Mouse (Mus musculus) hindbrain, embryonic 16.5 days (tissue): ENCODE measurements around the gene Vwa8. TPM values are rescaled to one million over a fixed set of nuclear protein-coding genes. Genes with fewer than 3 reads are reported as not detected.

Experiments used
- ATAC-seq: fragments of 200-750 bp; cut with Nextera tagmentation; 2 replicates; pipeline ENCODE4 v1.8.0; 2017; ENCODE audit warnings: moderate TSS enrichment, moderate library complexity
- H3K27ac ChIP-seq: fragments of 300-500 bp; sonication (generic); 2 replicates; pipeline ENCODE4 v1.5.1; 2014; ENCODE audit warnings: low read depth, mild to moderate bottlenecking, control low read depth, low read length, moderate library complexity
- H3K27me3 ChIP-seq: fragments of 300-500 bp; sonication (generic); replicated peaks from 2 replicates; pipeline ENCODE4 v1.6.1; 2014; ENCODE audit warnings: low read length; ENCODE audit not compliant: control insufficient read depth, insufficient read depth
- H3K36me3 ChIP-seq: fragments of 300-500 bp; sonication (generic); 2 replicates; pipeline ENCODE4 v1.6.1; 2014; ENCODE audit warnings: mild to moderate bottlenecking, low read length, moderate library complexity, mixed read lengths; ENCODE audit not compliant: control insufficient read depth, insufficient read depth
- H3K4me1 ChIP-seq: fragments of 300-500 bp; sonication (generic); 2 replicates; pipeline ENCODE4 v1.6.1; 2014; ENCODE audit warnings: low read depth, low read length; ENCODE audit not compliant: control insufficient read depth, insufficient read depth
- H3K4me2 ChIP-seq: fragments of 300-500 bp; sonication (generic); 2 replicates; pipeline ENCODE4 v1.6.1; 2014; ENCODE audit warnings: mild to moderate bottlenecking, low read length, control low read depth, moderate library complexity
- H3K4me3 ChIP-seq: fragments of 300-500 bp; sonication (generic); 2 replicates; pipeline ENCODE4 v1.5.1; 2014; ENCODE audit warnings: mild to moderate bottlenecking, low read length, control low read depth, moderate library complexity
- H3K9ac ChIP-seq: fragments of 300-500 bp; sonication (generic); 2 replicates; pipeline ENCODE4 v1.6.1; 2014; ENCODE audit warnings: low read depth, mild to moderate bottlenecking, control low read depth, low read length, moderate library complexity
- H3K9me3 ChIP-seq: fragments of 300-500 bp; sonication (generic); 2 replicates; pipeline ENCODE4 v1.6.1; 2014; ENCODE audit warnings: mild to moderate bottlenecking, low read length, moderate library complexity; ENCODE audit not compliant: control insufficient read depth
- WGBS: fragments of 180-500 bp; shearing (Covaris S2); extraction: QIAGEN DNeasy Blood & Tissue Kit; methylation state at CpG from one replicate; pipeline ENCODE4 v1.1.7; 2014; 5-methylcytosine and 5-hydroxymethylcytosine counted together
- polyA plus RNA-seq: library from polyadenylated mRNA; unstranded; fragments of >200 nt; fragmentation: Nextera tagmentation; extraction: Ambion mirVana; gene quantifications from 2 replicates; pipeline ENCODE4 v1.2.1, GENCODE M21; 2015

Gene Vwa8
- polyA plus RNA-seq, 1 experiment from 2014 or later, result 7.9 TPM

DNA sequence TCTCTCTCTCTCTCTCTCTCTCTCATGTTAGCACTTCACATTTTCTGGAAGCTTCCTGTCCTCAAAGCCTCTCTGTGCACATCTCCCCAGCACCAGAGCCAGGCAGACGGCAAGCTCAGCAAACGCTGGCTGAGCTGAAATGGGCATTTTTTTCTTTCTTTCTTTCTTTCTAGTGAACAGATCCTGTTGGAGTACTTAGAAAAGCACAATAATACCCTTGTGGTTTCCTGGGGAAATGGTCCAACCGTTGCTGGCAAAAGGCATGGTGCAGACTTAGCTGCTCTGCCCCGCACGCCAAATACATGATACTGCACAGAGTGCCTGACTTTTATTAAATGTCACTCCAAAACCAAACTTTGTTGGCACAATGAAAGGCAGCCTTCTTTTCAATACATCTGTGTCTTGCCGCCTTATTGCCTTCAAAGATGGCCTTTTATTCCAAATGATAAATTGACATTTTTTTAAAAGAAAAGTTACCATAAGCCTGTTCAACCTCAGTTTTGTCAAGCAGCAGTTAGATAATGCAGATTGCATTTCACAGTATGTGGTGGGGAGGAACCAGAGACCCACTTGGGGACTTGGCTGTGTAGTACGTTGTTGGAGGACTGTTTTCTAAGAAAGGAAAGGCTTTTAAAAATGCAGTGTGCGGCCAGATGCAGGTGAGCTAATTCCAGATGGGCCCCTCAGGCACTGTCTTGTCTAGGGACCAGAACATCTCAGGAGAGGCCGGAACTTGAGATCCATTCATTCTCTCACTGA lies 351.5 kb downstream of the Vwa8 start:
- ATAC-seq, result peak; percentile 70
- Histone ChIP-seq H3K36me3 (no peaks in the 10 kb centered on the region), H3K27me3 (no peaks in the 10 kb centered on the region), H3K4me1 (peaks cover 20% of the 10 kb centered on the region), H3K9me3 (no peaks in the 10 kb centered on the region), H3K4me3 (no peak overlapping the region), H3K4me2 (no peak overlapping the region), H3K9ac (no peak overlapping the region), H3K27ac (peak overlapping the region; percentile 55)
- 36% methylated on average over 9 of the region's 9 CpGs for WGBS

DNA sequence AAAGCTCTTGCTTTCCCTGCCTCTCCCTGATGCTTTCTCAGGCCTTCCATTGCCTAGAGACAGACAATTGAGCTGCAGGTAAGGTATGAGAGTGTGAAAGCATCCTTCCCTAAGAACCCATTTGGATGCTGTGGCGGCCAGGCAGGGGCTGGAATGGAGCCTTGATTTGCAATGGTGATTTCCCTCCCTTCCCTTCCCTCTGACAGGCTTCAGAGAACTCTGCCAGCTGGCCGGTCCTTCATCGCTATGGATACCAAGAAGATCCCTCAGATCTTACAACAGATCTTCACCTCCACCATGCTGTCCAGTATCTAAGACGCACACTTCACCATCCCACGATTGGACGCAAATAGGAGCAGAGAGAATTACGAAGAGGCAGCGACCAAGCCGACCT lies 352.0 kb downstream of the Vwa8 start:
- H3K36me3 ChIP-seq, result no peaks in the 10 kb centered on the region
- H3K4me3 ChIP-seq, result no peak overlapping the region
- H3K27me3 ChIP-seq, result no peaks in the 10 kb centered on the region
- peaks cover 25% of the 10 kb centered on the region for H3K4me1 ChIP-seq
- H3K27ac ChIP-seq, result peak overlapping the region; percentile 55
- no peak overlapping the region for H3K9ac ChIP-seq
- no peak overlapping the region for H3K4me2 ChIP-seq
- H3K9me3 ChIP-seq, result no peaks in the 10 kb centered on the region
- 51% methylated on average over 9 of the region's 9 CpGs for WGBS
- peak; percentile 59 for ATAC-seq

DNA sequence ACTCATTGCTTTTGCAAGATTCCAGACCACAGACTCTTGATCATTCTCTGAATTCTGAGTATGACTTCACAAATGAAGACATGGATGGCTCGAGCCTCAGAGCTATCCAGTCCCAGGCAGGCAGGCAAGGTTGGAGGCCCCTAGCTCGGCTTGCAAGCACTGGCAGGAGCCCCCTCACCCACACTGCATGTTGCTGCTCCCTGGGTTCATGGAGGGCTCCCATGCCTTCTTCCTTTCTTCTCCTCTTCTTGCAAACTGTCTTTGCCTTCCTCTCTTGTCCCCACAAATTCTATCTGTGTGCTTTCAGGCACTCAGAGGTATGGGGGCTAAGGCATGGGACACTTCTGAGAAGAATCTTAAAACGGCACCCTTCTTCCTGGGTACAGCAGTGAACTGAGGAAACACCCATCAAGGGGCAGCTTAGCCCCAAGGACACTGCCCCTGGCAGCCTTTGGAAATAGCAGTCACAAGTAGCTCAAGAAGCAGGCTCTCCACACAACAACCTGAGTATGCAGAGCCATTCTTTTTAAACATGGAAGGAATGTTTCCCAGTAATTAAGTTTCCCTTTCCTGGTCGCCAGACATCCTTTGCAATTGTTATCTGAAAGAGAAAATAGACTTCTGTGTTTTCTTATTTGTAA lies 354.0 kb downstream of the Vwa8 start:
- H3K4me2 ChIP-seq, result no peak overlapping the region
- H3K4me3 ChIP-seq, result no peak overlapping the region
- no peaks in the 10 kb centered on the region for H3K9me3 ChIP-seq
- no peak overlapping the region for H3K9ac ChIP-seq
- WGBS, result 42% methylated on average over 4 of the region's 4 CpGs
- no peaks in the 10 kb centered on the region for H3K36me3 ChIP-seq
- no peaks in the 10 kb centered on the region for H3K27me3 ChIP-seq
- peak overlapping the region; percentile 81 for H3K27ac ChIP-seq
- ATAC-seq, result no peak
- H3K4me1 ChIP-seq, result peaks cover 31% of the 10 kb centered on the region

DNA sequence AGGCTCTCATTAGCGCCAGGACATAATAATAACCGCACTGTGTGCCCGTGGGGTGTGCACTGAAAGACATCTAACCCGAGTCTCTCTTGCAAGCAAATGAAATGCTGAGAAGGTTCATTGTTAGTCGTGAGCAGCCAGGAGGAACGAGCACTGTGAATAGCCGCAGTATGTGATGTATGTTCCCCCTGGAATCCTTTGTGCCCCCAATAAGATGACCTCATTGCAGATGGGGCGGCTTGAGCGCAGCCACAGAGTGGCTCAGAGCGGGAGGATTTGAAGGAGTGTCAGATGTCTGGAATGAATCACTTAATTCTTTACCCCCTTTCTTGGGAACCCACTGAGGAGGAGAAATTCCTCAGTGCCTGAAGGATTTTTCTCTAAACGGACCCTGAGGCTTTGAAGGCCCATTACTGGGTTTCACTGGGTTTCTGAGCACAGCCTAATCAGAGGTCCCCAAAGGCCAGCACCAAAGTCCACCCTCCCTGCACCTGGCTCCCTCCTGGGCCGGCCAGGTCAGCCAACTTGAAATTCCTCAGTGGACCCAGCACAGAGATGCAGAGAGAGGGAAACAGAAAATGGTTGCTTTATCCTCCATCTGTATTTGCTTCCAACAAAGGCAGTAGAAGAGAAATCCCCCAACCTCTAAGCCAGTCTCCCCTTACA lies 354.8 kb downstream of the Vwa8 start:
- 2% methylated on average over 12 of the region's 12 CpGs for WGBS
- no peaks in the 10 kb centered on the region for H3K36me3 ChIP-seq
- H3K27me3 ChIP-seq, result no peaks in the 10 kb centered on the region
- peak overlapping the region; percentile 20; the same call in 1 of the 2 replicates for H3K4me2 ChIP-seq
- no peaks in the 10 kb centered on the region for H3K9me3 ChIP-seq
- peak overlapping the region; percentile 81 for H3K27ac ChIP-seq
- H3K4me1 ChIP-seq, result peaks cover 31% of the 10 kb centered on the region
- ATAC-seq, result peak; percentile 79
- 0 out of 2 replicates have a peak overlapping the region, but pooled peaks have one; percentile 13 for H3K9ac ChIP-seq
- no peak overlapping the region for H3K4me3 ChIP-seq

DNA sequence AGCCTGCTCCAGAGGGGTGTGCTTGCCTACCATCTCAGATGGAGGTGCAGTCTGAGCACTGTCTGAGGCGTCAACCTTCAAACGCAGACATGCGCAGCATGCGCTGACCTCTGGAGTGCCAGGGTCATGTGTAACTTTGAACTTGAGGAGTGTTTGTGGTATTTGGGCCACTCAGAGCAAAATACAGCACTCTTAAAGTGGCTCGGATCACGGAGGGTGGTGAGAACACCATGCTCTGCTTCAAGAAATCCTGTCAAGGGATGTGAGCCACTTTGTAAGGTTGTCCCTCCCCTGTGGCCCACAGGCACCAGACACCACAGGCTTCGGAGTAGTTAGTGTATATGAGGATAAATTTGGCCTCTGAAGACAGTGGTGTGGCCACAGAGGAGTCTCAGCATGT lies 356.0 kb downstream of the Vwa8 start:
- no peak overlapping the region for H3K27ac ChIP-seq

DNA sequence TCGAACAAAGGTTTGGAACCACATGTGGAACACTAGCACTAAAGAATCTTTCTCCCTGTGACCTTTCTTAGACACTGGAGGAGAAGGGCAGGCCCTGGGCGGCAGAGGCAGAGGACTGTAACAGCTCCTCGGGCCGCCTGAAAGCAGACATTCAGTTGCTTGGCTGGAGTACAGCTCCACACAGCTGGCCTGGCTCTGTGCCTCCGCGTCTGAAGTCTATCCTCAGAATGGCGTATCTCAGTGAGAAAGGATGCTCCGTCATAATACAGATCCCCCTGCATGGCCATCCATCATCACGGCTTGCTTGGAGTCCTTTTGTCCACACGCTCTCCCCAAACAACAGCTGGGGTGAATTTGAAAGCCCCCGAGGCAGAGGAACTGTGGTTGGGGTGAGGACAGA lies 357.4 kb downstream of the Vwa8 start:
- H3K27ac ChIP-seq, result peak overlapping the region; percentile 23; the same call in 1 of the 2 replicates
- peak overlapping the region; percentile 38; the same call in 1 of the 2 replicates for H3K9ac ChIP-seq
- no peak overlapping the region for H3K4me2 ChIP-seq
- ATAC-seq, result peak; percentile 79
- no peak overlapping the region for H3K4me3 ChIP-seq
- no peaks in the 10 kb centered on the region for H3K9me3 ChIP-seq
- H3K27me3 ChIP-seq, result no peaks in the 10 kb centered on the region
- 16% methylated on average over 11 of the region's 11 CpGs for WGBS
- H3K4me1 ChIP-seq, result peaks cover 23% of the 10 kb centered on the region
- H3K36me3 ChIP-seq, result no peaks in the 10 kb centered on the region

More for the DNA sequence above, 356.0 kb downstream of the Vwa8 start:
- Histone ChIP-seq H3K27me3 (no peaks in the 10 kb centered on the region), H3K4me1 (peaks cover 31% of the 10 kb centered on the region), H3K9ac (no peak overlapping the region), H3K9me3 (no peaks in the 10 kb centered on the region), H3K4me3 (no peak overlapping the region), H3K36me3 (no peaks in the 10 kb centered on the region), H3K4me2 (no peak overlapping the region)
- WGBS, result 94% methylated on average over 7 of the region's 7 CpGs
- ATAC-seq, result no peak

DNA sequence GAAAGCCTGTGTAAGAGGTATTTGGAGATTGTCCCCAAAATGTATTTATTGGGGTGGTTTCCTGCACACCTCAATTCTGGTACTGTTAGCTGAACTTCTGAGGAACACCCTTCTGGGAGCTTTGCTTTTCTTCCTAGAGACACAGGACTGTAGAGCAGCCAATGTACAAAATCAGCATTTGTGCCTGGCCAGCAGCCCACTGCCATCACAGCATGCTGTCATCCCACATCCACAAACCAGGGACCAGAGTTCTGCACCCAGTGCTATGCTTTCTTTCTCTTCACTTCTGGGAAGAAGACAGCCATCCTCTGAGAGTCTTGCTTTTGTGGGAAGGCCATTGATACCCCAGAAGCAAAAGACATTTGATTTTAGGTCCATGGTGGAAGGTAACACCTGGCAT lies 359.6 kb downstream of the Vwa8 start:
- H3K4me1 ChIP-seq, result peaks cover 18% of the 10 kb centered on the region
- H3K4me3 ChIP-seq, result no peak overlapping the region
- H3K27me3 ChIP-seq, result no peaks in the 10 kb centered on the region
- H3K27ac ChIP-seq, result no peak overlapping the region
- no peaks in the 10 kb centered on the region; the same call in 1 of the 2 replicates for H3K9me3 ChIP-seq
- H3K9ac ChIP-seq, result no peak overlapping the region
- ATAC-seq, result no peak
- H3K36me3 ChIP-seq, result no peaks in the 10 kb centered on the region
- H3K4me2 ChIP-seq, result no peak overlapping the region

DNA sequence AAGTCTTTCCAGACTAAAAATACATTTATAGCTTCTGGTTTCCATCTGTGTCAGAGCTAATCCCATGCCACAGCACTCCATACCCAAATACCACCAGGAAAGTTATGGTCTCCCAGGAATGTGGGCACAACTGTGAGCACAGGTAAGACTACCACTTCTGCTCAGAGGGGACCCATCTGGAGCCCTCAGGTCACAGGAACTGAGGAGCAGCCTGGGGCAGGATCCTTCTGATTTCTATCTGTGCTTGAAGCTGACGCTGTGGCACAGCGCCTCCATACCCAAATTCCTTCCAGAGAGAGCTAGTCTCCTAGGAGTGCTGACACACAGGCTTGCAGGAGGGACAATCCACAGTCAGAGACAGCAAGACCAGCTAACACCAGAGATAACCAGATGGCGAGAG lies 361.0 kb downstream of the Vwa8 start:
- no peak overlapping the region for H3K27ac ChIP-seq
- H3K4me3 ChIP-seq, result no peak overlapping the region
- H3K4me1 ChIP-seq, result peaks cover 11% of the 10 kb centered on the region; the same call in 1 of the 2 replicates
- ATAC-seq, result no peak
- 73% methylated on average over 3 of the region's 3 CpGs for WGBS
- H3K36me3 ChIP-seq, result no peaks in the 10 kb centered on the region
- no peaks in the 10 kb centered on the region; the same call in 1 of the 2 replicates for H3K9me3 ChIP-seq
- no peak overlapping the region for H3K4me2 ChIP-seq
- H3K9ac ChIP-seq, result no peak overlapping the region
- H3K27me3 ChIP-seq, result no peaks in the 10 kb centered on the region

DNA sequence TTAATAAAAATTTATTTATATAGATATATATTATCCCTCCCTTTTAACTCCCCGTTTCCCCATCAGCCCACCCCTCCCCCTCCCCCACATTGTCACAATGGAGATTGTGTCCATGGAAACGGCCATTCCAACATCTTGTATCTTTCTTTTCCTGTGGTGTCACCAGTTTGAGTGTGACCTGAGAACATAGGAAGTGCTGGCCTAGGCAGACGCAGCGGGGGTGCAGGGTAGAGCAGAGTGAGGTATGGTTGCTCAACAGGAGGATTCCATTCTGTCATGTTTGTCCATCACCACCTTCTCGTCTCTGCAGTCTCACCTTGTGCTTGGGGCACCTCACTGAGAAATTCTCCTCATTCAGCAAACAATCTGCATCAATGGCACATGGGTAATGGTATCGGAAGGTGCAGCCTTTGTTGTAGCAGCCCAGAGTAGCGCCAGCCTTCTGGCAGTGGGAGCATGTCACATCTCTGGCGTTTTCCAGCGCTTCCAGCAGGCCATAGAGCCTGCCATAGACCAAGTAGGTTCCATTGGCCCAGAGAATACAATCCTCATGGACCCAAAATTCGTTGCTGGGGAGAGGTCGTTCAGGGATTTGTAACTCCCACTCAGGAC lies 363.6 kb downstream of the Vwa8 start:
- WGBS, result 79% methylated on average over 11 of the region's 11 CpGs
- Histone ChIP-seq H3K27me3 (no peaks in the 10 kb centered on the region), H3K36me3 (no peaks in the 10 kb centered on the region), H3K9ac (no peak overlapping the region), H3K4me3 (no peak overlapping the region), H3K9me3 (no peaks in the 10 kb centered on the region; the same call in 1 of the 2 replicates), H3K27ac (no peak overlapping the region), H3K4me1 (no peaks in the 10 kb centered on the region), H3K4me2 (no peak overlapping the region)
- ATAC-seq, result no peak
